Mouse (Mus musculus) left cerebral cortex, postnatal 4 days (tissue): ENCODE measurements around the gene Rabl3. TPM values are rescaled to one million over a fixed set of nuclear protein-coding genes. Genes with fewer than 3 reads are reported as not detected.

ENCODE experiments used
- DNase-seq: peaks from one replicate; pipeline ENCODE4 v3.0.0-alpha.2; 2022
- intact Hi-C: fragments of 180-260 bp; cut with DNase I; formaldehyde crosslinking; loops from one replicate; pipeline ENCODE4 v1.15.1; 2025
- total RNA-seq, 2 experiments: library from RNA; stranded (reverse); gene quantifications; 2 replicates each; pipeline ENCODE4 v1.2.3; 2021

The Rabl3 gene
- total RNA-seq, 2 experiments from 2014 or later: 7.9 to 9.3 TPM

DNA sequence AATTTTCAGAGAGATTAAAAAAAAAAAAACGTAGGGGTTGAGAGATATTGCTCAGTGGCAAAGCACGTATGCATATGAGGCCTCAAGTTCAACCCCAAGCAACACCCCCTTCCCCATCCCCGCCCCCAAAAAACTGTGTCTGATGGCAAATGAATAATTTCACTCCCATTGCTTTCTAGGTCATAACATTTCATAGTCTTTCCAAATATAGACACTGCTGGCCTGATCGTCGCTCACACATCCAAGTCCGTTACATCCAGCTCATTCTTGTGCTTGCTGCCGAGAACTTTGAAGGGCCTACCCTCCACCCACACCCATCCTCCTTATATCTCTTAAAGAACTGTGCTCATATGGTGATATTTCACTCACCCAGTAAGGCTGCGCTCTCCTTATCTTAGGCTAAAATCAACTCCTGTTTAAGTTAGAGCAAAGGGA is 45.5 kb downstream of the Rabl3 start:
- DNase-seq: peak; percentile 17
- intact Hi-C loops: no loop called here

DNA sequence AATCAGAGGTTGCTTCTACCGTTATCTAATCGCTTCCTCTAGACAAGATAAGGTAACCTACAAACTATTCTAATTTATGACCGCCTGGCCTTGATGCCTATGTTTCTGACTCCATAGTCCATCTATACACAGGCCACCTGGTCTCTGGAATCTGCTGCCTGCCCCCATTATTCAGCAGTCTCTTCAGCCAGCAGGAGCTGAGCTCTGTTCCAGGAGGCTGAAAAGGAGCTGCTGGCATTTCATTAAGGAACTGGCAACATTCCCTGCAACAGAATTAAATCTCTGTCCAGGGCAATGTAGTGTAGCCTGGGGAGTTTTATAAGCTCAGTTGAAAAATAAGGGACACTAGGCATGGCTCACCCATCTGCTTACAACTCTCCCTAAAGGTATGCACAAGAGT is 51.2 kb downstream of the Rabl3 start:
- DNase-seq: peak; percentile 67
- intact Hi-C loops: no loop called here

DNA sequence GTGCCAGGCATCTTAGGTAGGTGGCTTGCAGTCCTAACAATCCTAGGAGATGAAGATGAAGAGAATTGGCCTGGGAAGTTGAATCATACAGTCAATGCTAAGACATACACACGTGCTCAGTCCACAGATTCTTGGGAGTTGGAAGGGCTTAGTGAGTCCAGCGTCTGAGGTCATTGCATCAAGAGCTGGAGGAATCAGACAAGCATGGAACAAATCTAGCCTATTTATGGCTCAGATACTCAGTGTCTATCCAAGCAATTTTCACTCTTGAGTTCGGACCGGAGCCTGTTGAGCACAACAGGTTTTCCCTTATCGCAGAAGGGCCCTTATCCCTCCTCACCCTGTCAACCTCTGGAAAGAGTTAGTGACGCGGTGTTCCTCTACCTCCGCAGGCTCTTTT is 51.9 kb downstream of the Rabl3 start:
- DNase-seq: no peak
- intact Hi-C loops: no loop called here

DNA sequence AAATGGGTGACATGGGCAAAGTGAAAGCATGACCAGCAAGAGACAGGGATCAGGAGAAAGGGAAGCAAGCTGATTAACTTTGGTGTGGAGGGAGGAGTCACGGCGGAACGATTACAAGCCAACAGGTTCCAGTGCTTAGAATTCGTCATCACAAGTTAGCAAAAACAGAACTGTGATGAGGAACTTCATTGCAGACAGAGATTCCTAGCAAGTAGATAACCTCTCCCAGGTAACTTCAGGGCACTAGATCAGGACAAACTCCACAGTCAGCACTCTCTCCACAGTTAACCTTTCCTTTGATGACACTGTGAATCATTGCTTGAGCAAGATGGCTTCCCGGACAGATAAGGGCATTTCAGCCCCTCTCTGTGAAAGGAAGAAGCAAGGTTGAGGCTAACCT is 57.7 kb downstream of the Rabl3 start:
- intact Hi-C loops: no loop called here

GRCm38 (mm10) chr16:37598463-37598862 is 58.8 kb downstream of the Rabl3 start:
- intact Hi-C loops: no loop called here

More for the DNA sequence above, 57.7 kb downstream of the Rabl3 start:
- no peak for DNase-seq

GRCm38 (mm10) chr16:37599326-37599725 is 59.6 kb downstream of the Rabl3 start:
- no peak for DNase-seq
- intact Hi-C loops: no loop called here

More at GRCm38 (mm10) chr16:37598463-37598862, 58.8 kb downstream of the Rabl3 start:
- DNase-seq: no peak

- intact Hi-C loops: no loop called here
- no peak for DNase-seq
These were observed 63.7 kb downstream of the Rabl3 start for GRCm38 (mm10) chr16:37603431-37603830.

GRCm38 (mm10) chr16:37604243-37604642 is 64.6 kb downstream of the Rabl3 start:
- DNase-seq: no peak
- intact Hi-C loops: no loop called here

- no peak for DNase-seq
- intact Hi-C loops: no loop called here
These were observed 70.6 kb downstream of the Rabl3 start for GRCm38 (mm10) chr16:37610333-37610732.

DNA sequence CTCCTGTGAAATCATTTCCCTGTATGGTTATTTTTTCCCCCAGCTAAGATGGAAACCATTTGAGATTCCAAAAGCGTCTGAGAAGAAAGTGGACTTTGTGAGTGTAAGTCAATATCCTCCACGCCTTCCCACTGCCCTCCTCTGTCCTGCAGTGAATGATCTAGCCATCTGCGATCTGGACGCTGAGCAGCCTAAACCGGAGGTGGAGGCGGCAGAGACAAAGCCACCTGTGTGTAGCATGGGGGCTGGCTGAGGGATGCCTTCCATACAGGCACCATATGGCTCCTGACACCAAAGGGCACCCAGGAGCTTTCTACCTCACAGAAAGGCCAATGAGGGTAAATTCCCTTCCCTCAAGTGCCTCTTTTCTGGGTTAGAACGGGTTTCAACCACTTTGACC is 71.4 kb downstream of the Rabl3 start:
- intact Hi-C loops: no loop called here
- no peak for DNase-seq

- intact Hi-C loops: no loop called here
- DNase-seq: no peak
These were observed 72.3 kb downstream of the Rabl3 start for GRCm38 (mm10) chr16:37612013-37612412.

- DNase-seq: no peak
- intact Hi-C loops: no loop called here
These were observed 74.9 kb downstream of the Rabl3 start for GRCm38 (mm10) chr16:37614540-37614939.

DNA sequence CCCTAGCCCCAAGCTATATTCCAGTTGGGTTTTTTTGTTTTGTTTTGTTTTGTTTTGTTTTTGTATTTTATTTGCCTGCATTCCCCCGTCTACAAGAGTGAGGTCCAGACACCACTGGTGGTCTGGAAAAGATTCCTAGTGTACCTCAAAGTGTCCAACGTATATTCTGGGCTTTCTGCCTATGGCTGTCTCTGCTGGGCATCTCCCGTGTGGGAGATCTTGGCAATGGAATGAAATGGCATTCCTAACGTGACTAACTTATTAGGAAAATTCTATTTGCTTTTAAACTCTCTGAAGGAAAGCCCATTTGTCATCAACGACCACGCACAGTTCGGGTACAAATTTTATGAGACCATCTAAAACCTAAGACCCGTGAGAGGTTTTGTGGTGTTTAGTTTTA is 75.7 kb downstream of the Rabl3 start:
- intact Hi-C loops: no loop called here
- no peak for DNase-seq

DNA sequence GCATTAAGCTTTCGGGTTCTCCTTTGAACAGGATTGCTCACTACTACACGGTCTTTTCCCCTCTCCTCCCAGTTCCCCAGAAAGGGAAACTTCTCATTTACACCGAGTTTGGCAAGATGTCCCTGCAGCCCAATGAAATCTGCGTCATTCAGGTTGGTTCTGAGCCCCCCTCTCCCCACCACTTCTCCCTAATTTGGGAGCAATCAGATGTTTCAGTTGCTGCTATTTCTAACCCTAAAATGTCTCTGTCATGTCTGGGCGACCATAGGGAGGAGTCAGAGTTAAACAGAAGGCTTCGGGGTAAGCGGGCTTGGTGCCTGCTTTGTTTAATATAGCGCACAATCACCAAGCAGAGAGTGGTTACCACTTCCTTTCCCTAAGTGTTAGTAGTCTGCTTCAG is 76.4 kb downstream of the Rabl3 start:
- intact Hi-C loops: no loop called here
- no peak for DNase-seq

DNA sequence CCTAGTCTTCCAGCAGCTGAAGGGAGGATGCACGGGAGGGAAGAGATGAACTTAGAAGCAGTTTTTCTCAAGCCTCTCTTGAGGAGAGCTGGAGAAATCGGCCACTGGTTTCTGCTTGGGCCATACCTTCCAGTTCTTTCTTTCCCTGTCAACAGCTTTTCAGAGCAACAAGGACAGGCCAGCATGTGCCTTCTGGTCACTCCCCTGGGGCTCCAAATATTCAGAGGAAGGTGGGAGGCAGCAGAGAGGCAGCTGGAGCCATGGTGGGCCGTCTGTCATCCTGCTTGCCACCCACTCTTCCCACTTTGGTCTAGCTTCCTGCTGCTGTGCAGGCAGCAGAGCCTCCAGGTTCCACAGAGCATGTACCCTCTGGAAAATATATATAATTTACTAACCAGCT is 78.0 kb downstream of the Rabl3 start:
- intact Hi-C loops: no loop called here
- peak; percentile 61 for DNase-seq

Other genes with a start within 250 kb of the Rabl3 start
- 10 to 100 TPM; 32.9 to 37.9 TPM for gene Stxbp5l, start 154.9 kb upstream of the Rabl3 start, total RNA-seq
- gene Gtf2e1, start 96 bp upstream of the Rabl3 start, total RNA-seq: 10 to 100 TPM; 24.8 to 26.8 TPM
- not detected for gene Hgd, start 40.3 kb downstream of the Rabl3 start, total RNA-seq
- 10 to 100 TPM; 64.8 to 76.0 TPM for gene Ndufb4, start 114.6 kb downstream of the Rabl3 start, total RNA-seq
- gene Fstl1, start 237.0 kb downstream of the Rabl3 start, total RNA-seq: 10 to 100 TPM; 66.2 to 75.2 TPM